Mouse (Mus musculus) adrenal gland, adult 8-10 months (tissue): Measurements from ENCODE around the gene 9530077C05Rik. TPM values are rescaled to one million over a fixed set of nuclear protein-coding genes. Genes with fewer than 3 reads are reported as not detected.
A peak's percentile ranks its signal among the peaks of the same experiment; 100 is the strongest.
"Not testable (repeated sequence)": the region's sequence is repeated elsewhere in the genome, so short reads cannot be mapped to it uniquely, and the experiment has no call there.

Experiments
- DNase-seq: peaks from one replicate; pipeline ENCODE4 v3.0.0; 2022
- total RNA-seq, 4 experiments: library from RNA; stranded (reverse); gene quantifications; 2 replicates each; pipeline ENCODE4 v1.2.4; 2022

9530077C05Rik gene
- total RNA-seq = 10 to 100 TPM in 2 of 4 experiments, 1 to 10 TPM in 2; 5.1 to 15.9 (median 9.6) TPM

DNA sequence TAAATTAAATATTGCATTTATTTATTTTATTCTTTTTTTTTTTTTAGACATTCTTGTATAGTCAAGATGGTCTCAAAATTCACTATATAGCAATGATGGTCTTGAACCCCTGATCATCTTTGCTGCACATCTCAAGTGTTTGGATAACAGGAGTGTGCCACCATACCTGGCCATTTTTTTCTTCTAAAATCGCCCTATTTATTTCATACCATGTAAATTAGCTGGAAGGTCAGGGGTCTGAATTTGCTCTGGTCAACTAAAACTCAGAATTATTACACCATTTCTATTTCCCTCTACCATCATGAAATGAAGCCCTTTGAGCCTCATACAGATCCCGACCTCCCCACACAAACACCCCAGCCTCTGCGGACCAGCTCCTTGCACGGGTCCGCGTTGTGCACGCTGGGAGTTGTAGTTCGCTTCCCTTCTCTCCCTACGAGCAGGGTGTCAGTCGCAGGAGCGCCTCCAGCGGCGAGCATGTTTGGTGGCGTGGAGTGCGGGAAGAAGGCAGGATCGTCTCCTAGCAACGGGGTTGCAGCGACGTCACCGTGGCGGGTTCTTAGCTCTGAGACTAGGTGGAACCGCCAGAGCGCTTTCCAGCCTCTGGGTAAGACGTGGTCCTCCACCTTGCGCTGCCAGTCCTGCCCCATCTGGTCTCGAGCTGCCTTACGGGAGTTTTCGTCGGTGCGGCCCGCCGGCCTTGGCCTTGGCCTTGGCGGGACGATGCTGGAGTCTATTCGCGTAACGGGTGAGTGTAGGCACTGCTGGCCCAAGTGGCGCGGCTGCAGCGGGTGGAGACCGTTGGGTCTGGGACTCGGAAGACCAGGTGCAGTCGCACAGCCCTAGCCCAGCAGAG, at the start of gene 9530077C05Rik:
Gene 9530077C05Rik, plus strand, starts transcription at position 512 of the 856 bp plus-strand sequence.
- DNase-seq = peak; percentile 96

DNA sequence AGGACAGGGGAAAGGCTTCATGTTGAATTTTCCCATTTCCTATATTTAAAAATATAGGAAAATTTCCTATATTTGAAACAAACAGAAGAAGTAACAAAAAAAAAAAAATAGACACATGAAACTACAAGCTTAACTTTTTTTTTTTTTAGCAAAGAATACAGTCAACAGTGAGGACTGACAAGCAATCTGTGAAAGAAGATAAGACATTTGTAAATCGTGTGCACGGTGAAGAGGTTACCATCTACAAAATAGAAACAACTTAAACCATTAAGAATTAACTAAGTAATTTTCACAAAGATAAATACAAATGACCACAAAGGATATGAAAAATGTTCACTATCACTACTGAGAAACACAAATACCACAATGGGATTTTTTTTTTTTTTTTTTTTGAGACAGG, 45.1 kb upstream of the 9530077C05Rik start:
- no peak for DNase-seq

DNA sequence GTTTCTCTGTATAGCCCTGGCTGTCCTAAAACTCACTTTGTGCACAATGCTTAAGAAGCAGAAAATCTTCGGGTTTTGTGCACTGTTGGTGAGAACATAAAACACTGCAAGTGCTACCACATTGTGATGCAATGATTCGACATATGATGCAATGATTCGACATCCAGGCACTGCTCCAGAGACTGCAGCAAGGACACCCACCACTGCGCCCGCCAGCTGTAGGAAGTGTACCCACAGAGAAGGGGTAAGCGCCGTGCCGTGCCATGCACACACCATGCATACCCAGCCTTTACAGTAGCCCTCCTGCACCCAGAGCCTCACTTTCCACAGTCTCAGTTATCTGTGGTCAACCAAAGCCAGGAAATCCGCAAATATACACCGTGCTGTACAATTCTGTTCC, 44.7 kb upstream of the 9530077C05Rik start:
- no peak for DNase-seq

DNA sequence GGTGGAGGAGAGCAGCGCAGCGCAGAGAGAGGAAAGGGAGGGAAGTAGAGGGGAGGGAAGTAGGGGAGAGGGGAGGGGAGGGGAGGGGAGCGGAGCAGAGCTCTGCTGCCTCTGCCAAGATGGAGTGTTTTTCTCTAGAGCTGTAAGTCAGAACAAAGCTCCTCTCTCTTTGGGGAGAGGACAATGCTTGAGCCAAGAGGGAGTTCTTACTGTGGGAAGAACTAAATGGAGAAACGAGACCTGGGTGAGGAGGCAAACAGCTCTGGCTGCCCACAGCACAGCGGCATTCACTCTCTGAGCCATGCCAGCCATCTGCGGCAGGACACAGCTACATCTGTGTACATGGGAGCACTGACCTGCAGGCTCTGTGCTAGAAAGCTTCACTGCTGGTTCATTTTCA, 43.3 kb upstream of the 9530077C05Rik start:
- no peak for DNase-seq

DNA sequence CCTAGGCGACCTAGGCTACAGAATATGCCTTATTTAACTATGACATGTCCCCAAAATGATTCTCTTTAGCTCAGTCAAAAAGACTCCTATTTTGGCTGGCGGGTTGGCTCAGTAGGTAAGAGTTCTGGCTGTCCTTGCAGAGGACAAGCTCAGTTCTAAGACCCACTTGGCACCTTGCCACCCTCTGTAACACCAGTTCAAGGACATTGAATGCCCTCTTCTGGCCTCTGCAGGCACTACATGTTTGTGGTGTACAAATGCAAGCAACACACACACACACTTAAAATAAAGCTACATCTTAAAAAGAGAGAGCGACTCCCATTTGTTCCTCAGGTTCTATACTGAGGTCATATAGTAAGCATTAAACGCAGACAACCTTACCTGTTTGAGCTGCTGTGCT, 38.6 kb upstream of the 9530077C05Rik start:
- no peak for DNase-seq

DNA sequence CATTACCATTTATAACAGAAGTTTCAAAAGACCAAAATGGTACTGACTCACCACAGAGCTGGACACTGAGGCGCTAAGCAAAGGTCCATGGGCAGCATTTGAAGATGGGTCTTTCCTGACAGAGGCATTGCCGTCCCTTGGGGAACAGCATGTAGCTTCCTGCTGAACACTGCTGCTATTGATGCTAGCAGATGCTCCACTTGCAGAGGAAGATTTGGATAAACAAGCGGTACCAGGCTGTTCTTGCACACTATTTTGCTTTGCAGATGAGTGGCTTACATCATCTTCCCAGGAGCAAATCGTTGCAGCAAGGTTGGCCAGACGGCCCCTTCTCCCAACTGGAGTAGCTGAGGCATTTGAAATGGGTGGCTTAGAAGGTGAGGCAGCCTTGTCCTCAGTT, 35.2 kb upstream of the 9530077C05Rik start:
- no peak for DNase-seq

DNA sequence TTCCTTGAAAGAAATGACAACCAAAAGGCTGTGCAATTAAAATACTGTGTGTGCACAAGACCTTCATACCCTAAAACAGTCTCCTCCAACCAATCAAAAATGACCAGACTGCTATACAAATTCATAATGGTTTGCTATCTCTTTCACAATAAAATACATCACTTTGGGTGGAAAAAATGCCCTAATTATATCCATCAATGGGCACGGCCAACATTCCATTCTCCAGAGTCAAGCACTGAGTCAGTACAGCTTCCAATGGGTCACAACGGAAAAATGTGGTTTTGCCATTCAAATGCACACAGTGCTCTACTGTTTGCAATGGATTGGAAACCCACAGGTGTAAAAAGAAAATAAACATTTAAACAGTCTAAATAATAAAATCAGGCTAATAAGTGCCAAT, 25.4 kb upstream of the 9530077C05Rik start:
- no peak for DNase-seq

DNA sequence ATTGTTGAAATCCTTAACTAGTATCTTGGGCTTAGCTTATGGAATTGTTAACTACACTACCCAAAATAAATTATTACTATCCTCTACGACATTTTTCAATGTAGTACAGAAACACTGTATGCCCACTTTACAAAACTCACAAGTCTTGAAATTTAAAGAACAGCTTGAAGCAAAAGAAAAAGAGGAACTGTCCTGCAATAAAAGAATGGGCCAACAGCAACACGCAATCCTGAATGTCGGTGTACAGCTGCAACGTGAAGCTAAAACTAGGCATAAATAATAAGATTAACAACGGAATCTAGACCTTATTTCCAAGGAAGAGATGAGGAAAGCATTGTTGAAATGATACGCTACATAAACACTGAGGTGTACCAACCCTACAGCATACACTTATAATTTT, 23.4 kb upstream of the 9530077C05Rik start:
- DNase-seq = no peak

DNA sequence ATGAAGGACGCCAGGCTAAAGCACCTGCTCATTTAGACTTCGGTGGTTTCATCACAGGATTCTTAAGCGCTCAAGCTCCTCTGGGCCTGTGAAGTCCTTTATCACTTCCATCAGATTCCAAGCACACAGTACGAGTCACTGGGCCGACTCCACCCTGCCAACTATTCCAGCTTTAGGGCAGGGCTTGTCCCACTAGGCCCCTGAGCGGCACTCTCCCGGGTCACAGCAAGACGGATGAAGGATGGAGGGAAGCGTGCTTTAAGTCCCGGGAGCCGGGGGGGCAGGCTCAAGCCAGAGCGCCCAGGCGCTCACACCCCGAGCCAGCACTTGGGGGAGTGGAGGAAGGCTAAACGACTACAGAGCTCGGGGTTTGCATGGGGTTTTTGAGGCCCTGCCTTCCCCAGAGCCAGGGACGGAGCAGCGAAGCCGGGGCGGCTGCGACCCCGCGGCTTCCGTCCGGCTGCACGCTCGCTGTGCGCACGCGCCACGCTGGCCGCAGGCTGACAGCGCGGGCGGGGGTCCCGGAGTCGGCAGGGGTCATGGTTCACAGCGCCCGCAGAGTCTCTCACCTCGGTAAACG, 22.8 kb upstream of the 9530077C05Rik start:
- no peak for DNase-seq

DNA sequence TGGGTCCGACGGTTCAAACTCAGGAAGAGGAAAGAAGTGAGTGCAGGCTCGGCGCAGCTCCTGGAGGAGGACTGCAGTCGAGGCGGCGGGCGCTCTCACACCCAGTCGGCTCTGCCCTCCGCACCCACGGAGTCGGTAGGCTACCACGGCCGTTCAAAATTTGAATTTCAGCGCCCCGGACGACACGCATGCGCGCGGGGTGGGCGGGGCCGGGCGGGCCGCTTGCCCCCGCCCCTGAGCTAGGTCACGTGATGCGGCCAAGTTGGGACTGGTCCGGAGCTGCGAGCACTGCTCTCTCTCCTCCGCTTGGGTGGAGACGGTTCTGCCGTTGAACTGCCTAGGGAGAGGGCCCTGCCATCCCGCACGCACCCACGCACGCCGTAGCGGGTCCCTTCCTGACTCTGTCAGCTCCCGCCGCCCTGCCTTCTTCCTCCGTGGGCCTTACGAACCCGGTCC, 22.3 kb upstream of the 9530077C05Rik start, which contains the start of gene Anln:
Gene Anln, minus strand, starts transcription at position 168 of the 456 bp plus-strand sequence.
- peak; percentile 78 for DNase-seq

DNA sequence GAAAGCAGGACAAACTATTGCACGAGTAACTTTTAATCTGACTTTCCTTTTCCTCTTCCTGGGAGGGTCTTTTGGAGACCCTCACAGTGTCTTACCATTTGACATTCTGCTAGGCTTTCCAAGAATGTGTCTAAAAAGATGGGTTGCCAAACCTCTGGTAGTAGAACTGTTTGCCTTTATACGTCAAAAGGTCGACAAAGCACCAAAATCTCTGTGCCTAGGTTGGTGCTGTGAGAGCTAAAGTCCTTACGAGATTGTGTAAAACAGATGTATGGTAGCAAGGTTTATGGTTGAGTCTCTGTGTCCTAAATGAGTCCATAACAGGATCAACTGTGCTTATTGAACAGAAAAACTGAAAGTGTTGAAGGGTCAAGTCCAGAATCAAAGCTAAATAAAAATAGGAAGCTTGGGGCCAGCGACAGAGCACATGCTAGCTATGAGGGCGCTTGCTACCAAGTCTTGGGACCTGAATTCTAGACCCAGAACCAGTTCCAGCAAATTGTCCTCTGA, 21.5 kb upstream of the 9530077C05Rik start:
- DNase-seq = no peak

DNA sequence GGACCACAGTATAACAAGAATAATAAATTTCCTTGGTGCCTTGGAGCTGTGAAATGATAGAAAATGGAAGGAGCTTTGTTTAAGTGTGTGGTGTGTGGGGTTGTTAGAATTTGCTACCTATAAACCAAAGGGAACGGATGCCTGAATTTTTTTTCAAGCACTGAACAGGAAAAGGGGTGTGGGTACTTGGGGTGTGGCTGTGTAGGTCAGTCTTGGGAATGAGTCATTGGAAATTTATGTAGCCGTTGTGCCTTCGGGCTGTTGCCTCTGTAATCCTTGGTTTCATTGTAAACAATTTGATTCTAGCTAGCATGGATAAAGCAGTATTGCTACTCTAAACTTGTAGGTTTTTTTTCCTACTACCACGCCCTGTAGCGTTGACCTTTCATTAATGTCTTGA, 20.9 kb upstream of the 9530077C05Rik start:
- no peak for DNase-seq

DNA sequence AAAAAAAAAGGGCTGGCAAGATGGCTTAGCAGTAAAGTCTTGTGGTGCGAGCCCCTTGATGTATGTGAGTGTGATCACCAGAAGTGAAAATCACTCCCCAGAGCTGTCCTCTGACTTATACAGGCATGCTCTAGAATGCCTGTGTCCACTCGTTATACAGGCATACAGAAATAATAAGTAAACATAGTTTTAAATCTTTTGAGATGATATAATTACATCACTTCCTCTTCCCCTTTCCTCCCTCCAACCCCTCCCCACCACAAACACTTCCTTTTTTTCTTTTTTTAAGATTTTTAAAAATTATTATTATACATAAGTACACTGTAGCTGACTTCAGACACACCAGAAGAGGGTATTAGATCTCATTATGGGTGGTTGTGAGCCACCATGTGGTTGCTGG, 16.6 kb upstream of the 9530077C05Rik start:
- DNase-seq = no peak

DNA sequence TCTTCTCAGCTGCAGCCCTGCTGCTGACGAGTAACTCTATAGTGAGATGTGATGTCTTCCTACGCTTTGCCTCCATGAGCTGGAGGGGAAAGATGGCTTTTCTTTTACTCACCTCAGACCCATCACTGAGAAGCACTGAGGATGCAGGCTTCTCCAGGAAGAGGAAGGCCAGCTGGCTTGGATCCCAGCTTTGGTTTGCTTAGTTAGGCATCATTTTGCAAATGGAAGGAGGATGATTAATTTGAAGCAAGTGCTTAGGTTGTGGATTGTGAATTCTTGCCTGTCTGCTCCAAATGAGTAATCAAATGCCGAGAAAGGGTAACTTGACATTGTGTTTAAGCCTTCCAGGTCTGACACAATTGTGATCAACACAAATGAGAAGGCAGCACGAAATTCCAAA, 12.3 kb upstream of the 9530077C05Rik start:
- DNase-seq = no peak

DNA sequence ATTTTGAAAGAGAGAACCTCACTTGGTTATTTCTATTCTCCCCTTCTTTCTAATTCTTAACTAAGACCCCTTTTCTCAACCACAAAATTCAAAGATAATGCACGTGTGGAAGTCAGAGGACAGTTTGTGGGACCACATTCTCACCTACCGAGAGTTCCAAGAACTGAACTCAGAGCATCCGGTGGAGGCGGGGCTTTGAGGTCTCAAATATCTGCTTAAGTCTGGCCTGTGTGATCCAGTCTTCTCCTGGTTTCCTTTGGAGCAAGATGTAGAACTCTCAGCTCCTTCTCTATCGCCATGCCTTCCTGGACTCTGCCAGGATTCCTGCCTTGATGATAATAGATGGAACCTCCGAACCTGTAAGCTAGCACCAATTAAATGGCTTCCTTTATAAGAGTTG, 9.3 kb upstream of the 9530077C05Rik start:
- DNase-seq = no peak

DNA sequence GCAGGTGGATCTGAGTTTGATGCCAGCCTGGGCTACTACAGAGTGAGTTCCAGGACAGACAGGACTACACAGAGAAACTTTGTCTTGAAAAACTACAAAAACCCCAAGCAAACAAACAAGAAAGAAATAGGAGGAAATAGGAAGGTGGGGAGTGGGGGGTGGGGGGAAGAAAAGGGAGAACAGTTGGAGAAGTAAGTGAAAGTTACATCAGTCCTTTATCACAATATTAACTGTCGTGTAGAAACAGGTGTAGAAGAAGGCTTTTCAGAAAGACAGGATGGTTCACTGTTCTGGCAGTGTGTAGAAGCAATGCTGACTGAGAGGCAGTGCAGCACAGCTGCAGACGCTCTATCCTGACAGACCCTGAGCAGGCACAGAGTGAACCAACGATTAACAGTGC, 8.3 kb upstream of the 9530077C05Rik start:
- no peak for DNase-seq

DNA sequence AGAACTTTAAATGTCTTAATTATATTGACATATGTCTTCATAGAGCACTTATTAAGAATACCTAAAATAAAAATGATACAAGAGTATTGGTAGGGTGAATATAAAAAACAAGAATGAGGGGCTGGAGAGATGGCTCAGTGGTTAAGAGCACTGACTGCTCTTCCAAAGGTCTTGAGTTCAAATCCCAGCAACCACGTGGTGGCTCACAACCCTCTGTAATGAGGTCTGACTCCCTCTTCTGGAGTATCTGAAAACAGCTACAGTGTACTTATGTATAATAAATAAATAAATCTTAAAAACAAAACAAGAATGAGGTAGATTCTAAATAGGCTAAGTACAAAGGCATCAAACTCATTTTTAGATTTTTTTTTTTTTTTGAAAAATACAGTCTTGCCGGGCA, 7.8 kb upstream of the 9530077C05Rik start:
- not testable (repeated sequence) for DNase-seq

DNA sequence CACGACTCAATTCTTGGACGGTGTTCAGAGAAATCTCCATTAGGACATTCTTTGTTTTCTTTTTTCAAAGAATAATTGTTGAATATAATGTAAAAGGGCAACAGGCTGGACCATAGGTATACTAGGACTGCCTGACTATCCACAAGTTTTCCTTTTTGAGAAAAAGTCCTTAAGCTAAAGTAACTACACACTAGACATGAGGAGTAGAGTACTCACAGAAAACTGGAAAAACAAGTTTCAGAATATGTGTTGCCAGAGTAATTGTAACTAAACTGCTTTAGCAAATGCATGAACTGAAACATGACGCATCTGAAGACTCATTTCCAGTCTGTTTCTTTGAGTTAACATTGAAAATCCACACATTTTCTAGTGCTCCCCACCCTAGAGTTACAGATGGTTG, 5.9 kb upstream of the 9530077C05Rik start:
- no peak for DNase-seq

DNA sequence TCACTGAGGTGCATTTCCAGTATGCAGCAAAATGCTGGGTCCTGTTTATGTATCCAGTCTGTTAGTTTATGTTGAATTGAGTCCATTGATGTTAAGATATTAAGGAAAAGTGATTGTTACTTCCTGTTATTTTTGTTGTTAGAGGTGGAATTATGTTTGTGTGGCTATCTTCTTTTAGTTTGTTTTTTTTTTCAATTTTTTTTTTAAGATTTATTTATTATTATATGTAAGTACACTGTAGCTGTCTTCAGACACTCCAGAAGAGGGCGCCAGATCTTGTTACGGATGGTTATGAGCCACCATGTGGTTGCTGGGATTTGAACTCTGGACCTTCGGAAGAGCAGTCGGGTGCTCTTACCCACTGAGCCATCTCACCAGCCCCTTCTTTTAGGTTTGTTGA, 3.7 kb upstream of the 9530077C05Rik start:
- DNase-seq = not testable (repeated sequence)

DNA sequence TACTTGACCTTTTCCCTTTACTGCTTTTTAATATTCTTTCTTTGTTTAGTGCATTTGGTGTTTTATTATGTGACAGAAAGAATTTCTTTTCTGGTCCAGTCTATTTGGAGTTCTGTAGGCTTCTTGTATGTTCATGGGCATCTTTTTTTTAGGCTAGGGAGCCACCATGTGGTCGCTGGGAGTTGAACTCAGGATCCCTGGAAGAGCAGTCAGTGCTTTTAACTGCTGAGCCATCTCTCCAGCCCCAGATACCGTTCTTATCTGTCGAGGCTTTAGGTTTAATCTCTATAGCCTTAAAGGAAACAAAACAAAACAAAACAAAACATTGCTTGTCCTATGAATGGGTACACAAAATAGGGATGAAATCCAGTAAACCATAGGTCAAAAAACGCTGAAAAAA, 3.0 kb upstream of the 9530077C05Rik start:
- DNase-seq = not testable (repeated sequence)

DNA sequence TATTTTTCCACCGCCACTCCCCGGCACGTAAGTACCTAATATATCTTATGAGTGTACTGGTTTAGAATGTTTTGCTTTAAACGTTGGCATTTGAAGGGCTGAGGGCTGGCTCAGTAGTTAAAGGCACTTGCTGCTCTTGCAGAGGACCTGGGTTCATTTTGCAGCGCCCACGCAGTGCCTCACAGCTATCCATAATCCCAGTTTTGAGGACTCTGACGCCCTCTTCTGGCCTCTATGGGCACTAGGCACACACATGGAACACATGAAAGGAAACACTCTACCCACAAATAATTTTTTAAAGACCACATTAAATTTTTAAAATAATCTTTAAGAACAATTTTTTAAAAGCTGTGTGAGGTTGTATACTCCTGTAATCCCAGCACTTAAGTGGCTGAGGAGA, 1.8 kb upstream of the 9530077C05Rik start:
- no peak for DNase-seq

DNA sequence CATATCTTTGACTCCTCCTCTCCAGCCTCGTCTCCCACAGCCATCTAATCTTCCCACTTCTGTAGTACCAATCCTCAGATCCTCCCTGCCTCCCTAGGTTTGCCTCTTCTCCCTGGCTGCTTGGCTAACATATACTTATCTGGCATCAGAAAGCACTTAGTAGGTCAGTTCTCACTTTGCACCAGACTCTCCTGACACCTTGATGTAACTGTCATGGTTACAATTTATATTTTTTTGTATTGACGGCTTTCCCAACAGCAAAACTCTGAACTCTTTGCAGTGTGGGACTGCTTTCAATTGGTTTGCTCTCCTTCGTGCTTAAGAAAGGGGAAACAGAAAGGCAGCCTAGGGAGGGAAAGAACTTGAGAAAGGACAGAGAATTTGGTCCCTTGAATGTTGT, 4.9 kb downstream of the 9530077C05Rik start:
- no peak for DNase-seq

DNA sequence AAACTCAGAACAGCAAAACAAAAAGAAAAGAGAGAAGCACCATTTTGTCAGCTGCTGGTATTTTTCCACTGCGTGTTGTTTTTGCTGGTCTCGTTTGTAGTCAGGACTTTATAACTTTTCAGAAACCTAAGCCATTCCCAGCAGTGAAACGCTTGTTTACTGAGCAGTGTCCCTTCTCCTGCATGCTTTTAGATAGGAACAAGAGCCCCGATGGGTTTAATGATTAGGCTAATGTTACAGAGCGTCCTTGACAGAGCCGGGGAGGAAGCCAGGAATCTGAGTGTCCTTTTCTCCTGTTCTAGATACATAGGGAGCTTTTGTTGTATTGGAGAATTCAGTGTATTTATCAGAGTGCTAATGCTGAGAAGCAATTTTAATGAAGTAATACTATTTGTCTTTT, 6.2 kb downstream of the 9530077C05Rik start:
- no peak for DNase-seq

DNA sequence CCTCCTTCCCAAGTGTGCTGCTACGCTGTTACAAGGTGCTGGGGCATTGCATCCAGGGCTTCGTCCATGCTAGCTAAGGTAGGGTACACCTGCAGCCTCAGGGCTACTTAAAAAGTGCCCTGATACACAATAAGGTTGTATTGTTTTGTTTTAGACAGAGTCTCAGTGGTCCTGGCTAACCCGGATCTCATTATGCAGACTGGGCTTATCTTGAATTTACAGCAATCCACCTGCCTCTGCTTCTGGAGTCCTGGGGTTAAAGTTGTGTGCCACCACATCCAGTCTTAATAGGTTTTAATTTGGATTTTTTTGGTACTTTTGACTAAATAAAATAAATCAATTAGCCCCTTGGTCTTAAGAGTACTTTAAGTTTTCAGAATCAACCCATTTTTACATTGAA, 8.6 kb downstream of the 9530077C05Rik start:
- no peak for DNase-seq
